Mouse (Mus musculus): ENCODE results near the gene Socs7.

GRCm38 (mm10) chr11:97370329-97371091, 8.2 kb downstream of the Socs7 start:
- no peak for TF ChIP-seq HCFC1 (IDR thresholded peaks at IDR 0.05; ENCODE audit: borderline replicate concordance, insufficient read depth, low read length)
- no peak for TF ChIP-seq CHD2 (IDR thresholded peaks at IDR 0.05; ENCODE audit: low read depth, low read length)
- no peak for TF ChIP-seq ZC3H11A (IDR thresholded peaks at IDR 0.05; ENCODE audit: borderline replicate concordance, low read depth, low read length)
- no peak for TF ChIP-seq ZNF384 (IDR thresholded peaks at IDR 0.05; ENCODE audit: low read depth, low read length)
